Mouse (Mus musculus) liver, adult (tissue): Measurements from ENCODE around the gene Nfkbie.

Source experiments
- GATA4 ChIP-seq: IDR thresholded peaks from 2 replicates; pipeline ENCODE4 v1.6.1; 2014; ENCODE audit warnings: mild to moderate bottlenecking, low read length; ENCODE audit not compliant: insufficient replicate concordance

Nfkbie gene

DNA sequence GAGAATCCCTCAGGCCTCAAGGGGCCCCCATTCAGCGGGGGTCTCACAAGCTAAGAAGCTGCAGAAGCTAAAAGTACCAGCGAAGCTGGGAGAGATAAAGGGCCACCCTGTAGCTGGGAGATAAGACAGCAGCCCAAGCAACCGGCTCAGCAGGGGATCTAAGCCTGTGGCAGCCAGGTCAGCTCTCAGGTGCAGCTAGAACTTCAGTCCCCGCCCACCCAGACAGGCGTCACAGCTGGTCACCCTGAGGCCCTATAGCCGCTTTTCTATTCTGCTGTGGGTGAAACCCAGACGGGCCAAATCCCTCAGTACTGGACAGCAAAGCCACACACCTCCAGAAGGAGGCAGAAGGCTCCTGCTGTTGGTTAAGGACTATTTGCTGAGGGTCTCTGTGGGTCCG is 38.0 kb downstream of the Nfkbie start:
- TF ChIP-seq GATA4: no peak

GRCm38 (mm10) chr17:45594195-45594594 is 38.7 kb downstream of the Nfkbie start:
- TF ChIP-seq GATA4: no peak

- no peak for TF ChIP-seq GATA4
These were observed 39.6 kb downstream of the Nfkbie start for GRCm38 (mm10) chr17:45594881-45595735.

- no peak for TF ChIP-seq GATA4
These were observed 40.4 kb downstream of the Nfkbie start for GRCm38 (mm10) chr17:45595736-45596390.

DNA sequence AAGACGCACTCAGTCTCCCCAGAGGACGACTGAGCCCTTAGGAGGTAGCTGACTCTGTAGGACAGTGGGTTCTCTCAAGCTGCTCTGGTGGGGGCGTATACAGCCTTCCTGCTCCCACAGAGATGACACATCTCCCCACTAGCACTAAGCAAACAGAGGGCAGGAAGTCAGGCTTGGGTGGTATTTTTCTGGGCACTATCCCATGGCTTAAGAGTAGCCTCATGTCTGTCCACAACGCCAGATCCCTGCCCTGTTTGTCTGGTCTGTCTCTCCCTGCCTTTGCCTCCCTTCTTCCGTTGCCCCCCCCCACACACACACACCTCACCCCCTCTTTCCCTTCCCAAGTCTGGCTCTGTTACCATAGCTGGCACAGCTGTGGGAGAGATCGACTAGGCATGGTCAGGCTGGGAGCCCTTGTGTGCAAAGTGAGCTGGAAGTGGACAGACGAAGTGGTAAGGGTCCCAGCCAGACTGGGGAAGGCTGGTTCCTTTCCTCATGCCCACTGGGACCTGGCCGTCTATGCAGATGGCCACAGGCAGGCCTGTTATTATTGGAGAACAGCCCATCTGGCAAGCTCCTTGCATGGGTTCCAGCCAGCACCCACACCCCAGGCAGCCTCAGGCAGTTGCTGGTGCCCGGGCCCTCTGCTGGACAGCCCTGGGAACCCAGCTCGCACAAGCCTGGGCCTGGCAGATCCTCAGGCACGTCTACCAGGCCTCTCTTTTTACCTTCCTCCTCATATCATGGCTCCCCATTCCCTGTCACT is 41.3 kb downstream of the Nfkbie start:
- TF ChIP-seq GATA4: no peak; the same call in 1 of the 2 replicates

GRCm38 (mm10) chr17:45597787-45598186 is 42.3 kb downstream of the Nfkbie start:
- TF ChIP-seq GATA4: no peak

DNA sequence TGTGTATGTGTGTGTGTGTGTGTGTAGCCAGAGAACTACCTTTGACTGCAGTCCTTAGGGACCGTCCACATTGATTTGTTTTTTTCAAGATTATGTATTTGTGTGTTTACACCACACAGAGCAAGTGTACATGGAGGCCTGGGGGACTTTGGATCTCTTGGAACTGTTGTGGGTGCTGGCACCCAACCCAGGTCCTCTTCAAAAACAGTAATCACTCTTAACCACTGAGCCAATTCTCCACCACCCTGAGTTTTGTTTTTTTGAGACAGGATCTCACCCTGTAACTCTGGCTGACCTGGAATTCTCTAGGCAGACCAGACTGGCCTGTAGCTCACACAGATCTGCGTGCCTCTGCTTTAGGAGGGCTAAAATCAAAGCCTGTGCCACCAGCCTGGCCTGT is 42.9 kb downstream of the Nfkbie start:
- peak; percentile 43; the same call in 1 of the 2 replicates for TF ChIP-seq GATA4

DNA sequence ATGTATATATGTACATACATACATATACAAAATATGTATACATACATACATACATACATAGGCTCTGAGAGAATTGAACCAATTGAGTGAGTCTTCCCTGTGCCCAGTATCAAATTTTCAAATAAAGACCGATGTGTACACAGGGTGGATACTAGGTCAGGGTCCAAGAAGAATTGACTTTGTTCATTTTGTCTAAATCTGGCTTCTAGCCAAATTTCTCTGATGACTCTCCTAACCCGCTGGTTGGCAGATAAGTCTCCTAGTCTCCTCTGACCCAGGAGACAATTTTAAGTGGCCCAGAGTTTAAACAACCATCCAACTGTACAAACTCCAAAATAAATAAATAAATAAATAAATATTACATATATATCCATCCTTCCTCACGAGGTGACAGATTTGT is 43.4 kb downstream of the Nfkbie start:
- no peak for TF ChIP-seq GATA4

GRCm38 (mm10) chr17:45599446-45600242 is 44.1 kb downstream of the Nfkbie start, which contains the start of gene Slc29a1:
Gene Slc29a1, minus strand, starts transcription at chr17:45599606.
- TF ChIP-seq GATA4: no peak

GRCm38 (mm10) chr17:45600267-45600666 is 44.8 kb downstream of the Nfkbie start:
- no peak for TF ChIP-seq GATA4

GRCm38 (mm10) chr17:45601325-45601724 is 45.8 kb downstream of the Nfkbie start:
- no peak for TF ChIP-seq GATA4

- no peak for TF ChIP-seq GATA4
These were observed 46.4 kb downstream of the Nfkbie start, which contains the start of gene Mymx for GRCm38 (mm10) chr17:45601877-45602304. Gene Mymx, minus strand, starts transcription at chr17:45602102.

- TF ChIP-seq GATA4: no peak
These were observed 47.5 kb downstream of the Nfkbie start for GRCm38 (mm10) chr17:45602984-45603383.

GRCm38 (mm10) chr17:45606992-45607879 is 51.7 kb downstream of the Nfkbie start:
- no peak for TF ChIP-seq GATA4
